ENCODE assay signal across 13 mouse cellular contexts in genomic region chr6:31145687-31146086, GRCm38 (mm10).
A peak's percentile ranks its signal among the peaks of the same experiment; 100 is the strongest.
DNase-seq lines count a peak whose midpoint lies in the region; ATAC-seq and TF ChIP-seq lines count a peak whose summit lies in the region.
"Had no signal": no experiment of that assay in that cellular context is flagged by ENCODE, and none has a peak within 500 bp of the region (broad histone marks: within the 10 kb centered on the region; RNA-seq: fewer than 3 reads in every experiment).

No protein-coding gene starts in this region.

- no peak for TF ChIP-seq CTCF in heart, adult 2 months (IDR thresholded peaks at IDR 0.05)
- TF ChIP-seq CTCF in intestine, postnatal 0 days (IDR thresholded peaks at IDR 0.05; ENCODE audit: low read depth), result no peak
- no peak for TF ChIP-seq CTCF in lung, postnatal 0 days (IDR thresholded peaks at IDR 0.05)

- no peaks in the 10 kb centered on the region for H3K27me3 ChIP-seq in heart, adult 2 months (ENCODE audit: control insufficient read depth, insufficient read depth, low read length)
- H3K27me3 ChIP-seq in heart, embryonic 10.5 days (ENCODE audit: insufficient read depth, poor library complexity, severe bottlenecking), result no peaks in the 10 kb centered on the region
- H3K27me3 ChIP-seq in intestine, postnatal 0 days (replicated peaks; ENCODE audit: control insufficient read depth, insufficient read depth, low read length), result no peaks in the 10 kb centered on the region
- no peaks in the 10 kb centered on the region for H3K27me3 ChIP-seq in lung, postnatal 0 days (replicated peaks; ENCODE audit: insufficient read depth, low read length)
- no peaks in the 10 kb centered on the region for H3K27me3 ChIP-seq in stomach, embryonic 16.5 days (ENCODE audit: control insufficient read depth, insufficient read depth, low read length)

- peak overlapping the region; percentile 54; the same call in 1 of the 2 replicates for H3K27ac ChIP-seq in heart, adult 2 months
- H3K27ac ChIP-seq in heart, embryonic 10.5 days, result no peak overlapping the region
- no peak overlapping the region for H3K27ac ChIP-seq in intestine, postnatal 0 days (ENCODE audit: low read depth, low read length)
- H3K27ac ChIP-seq in lung, postnatal 0 days (ENCODE audit: low read length), result peak overlapping the region; percentile 72
- H3K27ac ChIP-seq in stomach, embryonic 16.5 days (ENCODE audit: low read length), result no peak overlapping the region
- H3K27ac ChIP-seq: hindbrain, embryonic 10.5 days; limb, embryonic 10.5 days had no signal

- intact Hi-C loops in heart, adult 2 months (cut with DNase I), result no loop called here

- H3K4me1 ChIP-seq in heart, adult 2 months (ENCODE audit: control insufficient read depth, insufficient read depth, low read length), result peaks cover 34% of the 10 kb centered on the region
- peaks cover 31% of the 10 kb centered on the region for H3K4me1 ChIP-seq in heart, embryonic 10.5 days
- H3K4me1 ChIP-seq in intestine, postnatal 0 days (replicated peaks; ENCODE audit: control insufficient read depth, insufficient read depth, low read length), result 0 out of 2 replicates have a peak, but pooled peaks cover 5% of the 10 kb centered on the region
- H3K4me1 ChIP-seq in lung, postnatal 0 days (ENCODE audit: insufficient read depth, low read depth, low read length), result no peaks in the 10 kb centered on the region; the same call in 1 of the 2 replicates
- H3K4me1 ChIP-seq in stomach, embryonic 16.5 days (ENCODE audit: control insufficient read depth, insufficient read depth, low read length), result 0 out of 2 replicates have a peak, but pooled peaks cover 3% of the 10 kb centered on the region

- 72% methylated on average over 10 of the region's 10 CpGs for WGBS in heart, adult 2 months
- WGBS in heart, embryonic 10.5 days, result 83% methylated on average over 10 of the region's 10 CpGs
- 46% methylated on average over 10 of the region's 10 CpGs for WGBS in intestine, postnatal 0 days
- 51% methylated on average over 10 of the region's 10 CpGs for WGBS in lung, postnatal 0 days
- WGBS in stomach, embryonic 16.5 days, result 75% methylated on average over 10 of the region's 10 CpGs

- DNase-seq in heart, adult 2 months, result peak in 1 of 2 experiments; percentile 67
- DNase-seq in heart, embryonic 10.5 days (ENCODE audit: low spot score), result no peak
- peak; percentile 92 for DNase-seq in lung, postnatal 0 days (ENCODE audit: low spot score)
- no peak for DNase-seq in embryo, embryonic 10.5 days (ENCODE audit: low spot score)
- no peak for DNase-seq in kidney, adult 18-20 months
- DNase-seq: cerebellum, adult 18-20 months; kidney, adult 9 months; layer of hippocampus, adult 9-11 months; thymus, postnatal 4 days had no signal

- peaks cover 9% of the 10 kb centered on the region for H3K79me2 ChIP-seq in heart, adult 2 months (replicated peaks; ENCODE audit: control insufficient read depth, insufficient read depth, low read length)

- H3K9ac ChIP-seq in heart, adult 2 months (ENCODE audit: low read depth, low read length), result no peak overlapping the region
- H3K9ac ChIP-seq in intestine, postnatal 0 days (ENCODE audit: low read depth, low read length), result no peak overlapping the region
- no peak overlapping the region for H3K9ac ChIP-seq in lung, postnatal 0 days (replicated peaks; ENCODE audit: low read depth)
- no peak overlapping the region for H3K9ac ChIP-seq in stomach, embryonic 16.5 days (ENCODE audit: low read length)

- H3K9me3 ChIP-seq in heart, embryonic 10.5 days, result no peaks in the 10 kb centered on the region
- no peaks in the 10 kb centered on the region for H3K9me3 ChIP-seq in intestine, postnatal 0 days (ENCODE audit: control insufficient read depth)
- H3K9me3 ChIP-seq in lung, postnatal 0 days (ENCODE audit: low read length), result no peaks in the 10 kb centered on the region
- no peaks in the 10 kb centered on the region for H3K9me3 ChIP-seq in stomach, embryonic 16.5 days (replicated peaks; ENCODE audit: control insufficient read depth, low read length)
- H3K9me3 ChIP-seq: hindbrain, embryonic 10.5 days; limb, embryonic 10.5 days had no signal

- no peak for TF ChIP-seq EP300 in heart, adult 2 months (IDR thresholded peaks at IDR 0.05; ENCODE audit: insufficient read depth, low read depth, low read length)
- TF ChIP-seq EP300 in lung, postnatal 0 days (IDR thresholded peaks at IDR 0.05), result peak; percentile 93

- TF ChIP-seq POLR2A in heart, adult 2 months (IDR thresholded peaks at IDR 0.05; ENCODE audit: insufficient read depth, low read depth, low read length), result no peak

- H3K4me3 ChIP-seq in heart, adult 2 months, result no peak overlapping the region
- H3K4me3 ChIP-seq in heart, embryonic 10.5 days, result no peak overlapping the region
- no peak overlapping the region for H3K4me3 ChIP-seq in intestine, postnatal 0 days (ENCODE audit: low read depth, low read length)
- H3K4me3 ChIP-seq in lung, postnatal 0 days (ENCODE audit: low read depth, low read length), result no peak overlapping the region
- H3K4me3 ChIP-seq in stomach, embryonic 16.5 days (replicated peaks; ENCODE audit: low read length), result no peak overlapping the region
- H3K4me3 ChIP-seq: hindbrain, embryonic 10.5 days; limb, embryonic 10.5 days had no signal

- peaks cover 16% of the 10 kb centered on the region for H3K36me3 ChIP-seq in heart, adult 2 months (ENCODE audit: control insufficient read depth, insufficient read depth, low read length)
- no peaks in the 10 kb centered on the region for H3K36me3 ChIP-seq in heart, embryonic 10.5 days
- no peaks in the 10 kb centered on the region for H3K36me3 ChIP-seq in intestine, postnatal 0 days (ENCODE audit: control insufficient read depth, insufficient read depth)
- H3K36me3 ChIP-seq in lung, postnatal 0 days (ENCODE audit: insufficient read depth, low read length), result no peaks in the 10 kb centered on the region
- no peaks in the 10 kb centered on the region for H3K36me3 ChIP-seq in stomach, embryonic 16.5 days (ENCODE audit: control insufficient read depth, insufficient read depth, low read length)
- H3K36me3 ChIP-seq: hindbrain, embryonic 10.5 days; limb, embryonic 10.5 days had no signal

- no peak overlapping the region for H3K4me2 ChIP-seq in intestine, postnatal 0 days (replicated peaks; ENCODE audit: low read depth)
- H3K4me2 ChIP-seq in lung, postnatal 0 days (replicated peaks; ENCODE audit: low read depth, low read length), result no peak overlapping the region
- no peak overlapping the region for H3K4me2 ChIP-seq in stomach, embryonic 16.5 days (ENCODE audit: low read depth, low read length)

- ATAC-seq in intestine, postnatal 0 days, result peak; percentile 58
- ATAC-seq in lung, postnatal 0 days, result peak; percentile 86
- peak; percentile 54; the same call in 1 of the 2 replicates for ATAC-seq in stomach, embryonic 16.5 days (ENCODE audit: insufficient read depth, low FRiP score)

Comparison
In these comparisons a context has a peak if more than half of its experiments do, and no peak if none do; other contexts are left out.
1. H3K27ac ChIP-seq: peak in heart, adult 2 months (single experiment) and lung, postnatal 0 days (single experiment); none in heart, embryonic 10.5 days (single experiment), intestine, postnatal 0 days (single experiment) and stomach, embryonic 16.5 days (single experiment).
2. Peak in every context shown above with its lines, with median percentiles within 50 percentile points of each other: ATAC-seq.